Mouse (Mus musculus) spleen, postnatal 14 days (tissue): ENCODE data around the gene Cradd.

Source experiments
- DNase-seq, 2 experiments: peaks; one replicate each; pipeline ENCODE4 v3.0.0; 2021 to 2022; ENCODE audit warnings: low spot score in 2 of 2

The Cradd gene

DNA sequence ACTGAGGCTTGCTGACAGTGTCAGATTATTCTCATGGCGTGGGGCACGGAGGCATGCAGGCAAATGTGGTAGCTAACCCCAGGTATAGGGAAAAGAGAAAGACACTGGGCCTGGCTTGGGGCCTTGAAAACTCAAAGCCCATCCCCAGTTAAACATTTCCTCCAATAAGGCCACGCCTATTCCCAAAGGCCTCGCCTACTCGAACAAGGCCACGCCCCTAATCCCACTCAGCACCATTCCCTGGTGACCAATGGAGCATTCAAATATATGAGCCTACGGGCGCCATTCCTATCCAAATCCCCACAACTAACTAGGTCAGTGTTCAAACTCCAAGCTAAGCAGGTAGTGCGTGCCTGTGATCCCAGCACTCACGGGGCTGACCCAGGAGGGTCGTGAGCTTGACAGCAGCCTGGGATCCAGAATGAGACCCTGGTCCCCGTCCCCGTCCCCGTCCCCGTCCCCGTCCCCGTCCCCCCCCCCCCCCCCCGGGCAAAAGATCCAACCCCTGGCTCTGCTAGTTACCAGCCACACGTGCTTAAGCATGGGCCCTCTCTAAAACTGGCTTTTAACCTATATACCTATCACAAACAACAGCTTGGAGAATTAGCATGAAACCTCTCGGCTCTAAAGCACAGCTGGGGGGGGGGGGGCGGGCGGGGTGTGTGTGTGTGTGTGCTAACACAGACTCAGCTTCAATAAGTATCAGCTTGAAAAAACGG, 78.8 kb downstream of the Cradd start:
- no peak for DNase-seq

DNA sequence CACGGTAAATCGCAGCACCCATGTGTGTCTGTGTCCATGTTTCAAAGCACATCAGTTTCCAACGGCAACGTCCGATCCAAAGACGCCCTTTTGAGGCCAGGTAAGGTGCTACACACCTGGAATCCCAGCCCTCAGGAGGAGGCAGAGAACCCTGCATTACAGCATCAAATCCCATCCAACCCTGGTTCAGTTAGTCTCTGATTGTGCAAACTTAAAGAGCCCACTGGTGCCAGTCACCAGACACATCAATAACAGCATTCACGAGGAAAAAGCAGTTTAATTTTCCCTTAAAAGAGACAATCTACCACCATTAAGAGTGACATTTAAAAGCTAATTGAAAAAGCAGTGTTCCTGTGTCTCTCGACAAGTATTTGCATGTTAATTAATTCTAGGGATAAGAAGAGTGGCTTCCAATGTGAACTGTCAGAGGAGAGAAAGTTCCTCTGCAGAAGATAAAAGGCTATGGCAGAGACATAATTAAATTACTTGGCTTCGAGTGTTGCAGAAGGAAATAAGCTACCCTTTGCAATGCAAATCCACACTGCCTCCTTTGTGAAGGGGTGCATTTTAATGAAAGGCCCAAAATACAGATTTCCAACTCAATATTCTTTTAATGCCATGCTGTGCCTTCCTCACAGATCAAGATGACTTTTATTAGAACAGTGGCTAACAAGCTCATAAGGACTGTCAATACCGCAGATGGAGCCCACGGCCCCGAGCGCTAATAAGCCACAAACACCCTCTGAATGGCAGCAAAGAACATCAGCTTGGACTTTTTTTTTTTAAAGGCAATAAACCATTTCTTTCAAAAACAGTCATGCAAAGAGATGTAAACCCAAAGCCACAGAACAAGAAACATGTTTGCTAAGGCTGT, 84.5 kb downstream of the Cradd start:
- no peak for DNase-seq

DNA sequence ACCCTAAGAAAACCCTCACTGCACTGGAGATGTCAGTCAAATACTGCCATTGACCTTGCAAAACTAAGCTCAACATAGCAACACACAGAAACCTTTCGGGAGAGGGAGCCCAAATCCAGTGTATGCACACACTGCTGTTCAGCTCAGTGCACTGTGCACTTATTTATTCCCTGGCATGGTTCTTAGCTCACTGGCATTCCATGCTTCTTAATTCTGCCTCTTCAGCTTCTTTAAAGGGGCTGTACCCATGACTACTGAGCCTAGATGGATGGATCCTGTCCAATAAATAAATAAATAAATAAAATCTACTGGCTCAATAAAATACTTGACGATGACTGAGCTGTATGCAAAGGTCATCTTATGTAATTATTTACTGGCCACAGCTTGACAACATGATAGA, 85.3 kb downstream of the Cradd start:
- DNase-seq = no peak

DNA sequence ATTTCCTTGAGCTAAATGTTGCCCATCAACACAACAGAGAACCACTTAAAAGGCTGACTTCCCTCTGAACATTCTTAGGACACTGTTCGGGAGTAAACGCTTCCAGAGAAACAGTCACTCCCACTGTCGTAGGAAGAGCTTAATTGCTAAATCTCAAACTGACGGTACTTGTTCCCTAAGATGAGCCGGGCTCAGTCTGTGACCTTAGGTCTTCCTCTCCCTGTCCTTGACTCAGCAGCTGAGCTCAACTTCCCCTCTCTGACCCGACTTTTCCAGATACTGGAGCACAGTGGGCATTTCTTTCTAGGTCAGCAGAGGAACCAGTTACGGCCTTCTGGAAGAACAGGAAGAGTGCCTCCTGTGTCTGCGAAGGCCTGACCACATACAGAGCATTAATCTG, 87.7 kb downstream of the Cradd start:
- no peak for DNase-seq

DNA sequence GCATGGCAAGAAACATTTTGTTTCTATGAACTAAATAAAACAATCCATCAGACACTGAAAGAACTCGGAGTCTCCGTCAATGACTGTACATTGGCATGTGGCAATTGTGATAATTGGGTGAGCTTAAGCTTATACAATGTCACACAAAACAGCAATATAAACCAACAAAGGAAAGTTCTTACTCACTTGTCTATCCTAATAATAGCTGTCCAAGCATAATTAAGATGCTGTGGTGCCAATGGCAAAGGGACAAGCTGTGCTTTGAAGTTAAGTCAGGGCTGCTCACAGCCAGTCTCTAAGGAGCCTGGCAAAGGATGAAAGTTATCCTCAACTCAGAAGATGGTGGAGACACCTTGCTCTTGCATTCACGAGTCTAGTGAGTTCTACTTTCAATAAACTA, 89.3 kb downstream of the Cradd start:
- DNase-seq = no peak

DNA sequence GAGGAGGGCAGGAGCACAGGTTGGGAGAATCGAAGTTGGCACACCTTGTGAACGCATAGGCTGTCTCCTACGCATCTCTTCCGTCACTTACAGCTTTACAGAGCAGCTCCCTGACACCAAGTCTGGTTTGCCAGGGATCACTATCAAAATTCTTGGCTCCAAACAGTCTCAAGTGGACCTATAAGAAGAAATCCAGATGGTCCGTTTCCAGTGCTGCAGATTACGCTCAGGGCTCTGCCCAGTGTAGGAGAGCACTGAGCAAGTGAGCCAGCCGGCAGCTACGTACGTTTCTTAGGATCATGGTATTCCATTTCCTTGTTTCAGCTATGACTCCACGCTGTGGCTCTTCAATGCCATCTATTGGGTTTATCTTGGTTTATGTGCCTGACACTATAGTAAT, 90.9 kb downstream of the Cradd start:
- DNase-seq = no peak

- no peak for DNase-seq
Measured at GRCm38 (mm10) chr10:95232554-95232953, 91.4 kb downstream of the Cradd start.

GRCm38 (mm10) chr10:95228192-95228591, 95.7 kb downstream of the Cradd start:
- DNase-seq = no peak

- no peak for DNase-seq
Measured at GRCm38 (mm10) chr10:95227590-95227989, 96.3 kb downstream of the Cradd start.

GRCm38 (mm10) chr10:95226772-95227171, 97.2 kb downstream of the Cradd start:
- DNase-seq = no peak

GRCm38 (mm10) chr10:95225006-95225405, 98.9 kb downstream of the Cradd start:
- DNase-seq = no peak

DNA sequence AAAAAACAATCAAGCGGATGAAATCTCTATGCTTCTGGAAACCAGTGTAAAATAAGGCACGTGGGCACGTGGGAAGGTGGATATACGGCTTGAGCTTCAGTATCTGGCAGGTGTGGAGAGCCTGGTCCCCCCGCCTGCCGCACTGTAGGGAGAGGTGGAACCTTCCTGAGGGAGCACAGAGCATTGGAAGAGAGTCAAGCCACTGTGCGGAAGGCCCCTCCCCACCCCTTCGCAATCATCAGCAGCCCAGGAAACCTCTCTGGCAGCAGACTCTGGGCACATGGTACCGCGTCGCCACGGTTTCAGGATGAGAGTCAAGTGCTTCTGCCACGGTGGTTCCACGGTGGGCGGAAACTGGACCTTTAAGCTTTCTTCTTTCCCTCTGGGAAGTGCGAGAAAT, 100.7 kb downstream of the Cradd start:
- DNase-seq = no peak

DNA sequence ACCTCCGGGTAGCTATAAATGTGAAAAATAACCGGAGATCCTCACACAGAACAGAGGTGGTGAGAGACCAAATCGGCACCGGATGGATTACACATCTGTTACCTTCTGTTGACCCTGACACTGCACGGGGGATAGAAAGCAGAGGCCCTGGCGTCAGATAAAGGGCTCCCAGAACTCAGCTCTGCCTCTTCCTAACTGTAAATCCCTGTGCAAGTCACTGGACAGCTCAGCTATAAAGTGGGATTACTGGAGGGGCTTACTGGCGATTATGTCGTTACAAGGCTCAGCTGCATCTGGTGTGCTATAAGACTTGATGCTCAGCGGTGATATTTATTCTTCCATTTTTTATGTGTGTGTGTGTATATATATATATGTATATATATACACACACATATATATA, 102.0 kb downstream of the Cradd start:
- no peak for DNase-seq

GRCm38 (mm10) chr10:95220536-95220935, 103.4 kb downstream of the Cradd start:
- no peak for DNase-seq

- DNase-seq = no peak
Measured at GRCm38 (mm10) chr10:95218683-95219060, 105.3 kb downstream of the Cradd start.

DNA sequence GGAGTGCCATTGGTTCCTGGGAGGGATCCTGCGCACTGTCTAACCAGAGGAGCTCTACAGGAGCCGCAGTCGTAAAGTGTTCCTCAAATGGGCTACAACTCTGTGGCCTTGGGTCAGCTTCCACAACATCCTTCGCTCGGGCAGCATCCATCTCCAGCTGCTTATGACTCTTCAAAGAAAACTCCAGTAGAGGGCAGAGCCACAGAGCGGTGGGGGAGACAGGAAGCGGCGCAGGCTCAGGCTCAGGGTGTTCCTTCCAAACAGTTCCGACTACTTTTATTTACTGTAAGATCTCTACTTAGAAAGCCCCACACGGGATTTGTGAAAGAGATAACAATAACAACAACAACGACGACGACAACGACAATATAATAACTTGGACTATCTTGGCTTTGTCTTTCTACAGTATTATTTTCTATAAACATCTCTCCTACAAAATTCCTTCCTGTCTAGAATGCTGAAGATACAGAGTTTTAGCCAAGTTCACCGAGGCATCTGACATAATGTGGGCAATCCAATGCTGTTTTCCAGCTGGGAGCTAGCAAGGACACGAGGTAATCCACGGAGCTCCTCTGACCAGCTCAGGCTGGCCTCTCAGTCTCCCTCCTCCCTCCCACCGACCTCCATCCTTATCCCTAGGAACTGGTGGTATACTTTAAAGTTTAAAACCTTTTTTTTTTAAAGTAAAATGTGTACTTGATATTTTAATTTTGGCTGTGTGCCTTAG, 105.8 kb downstream of the Cradd start:
- DNase-seq = no peak

DNA sequence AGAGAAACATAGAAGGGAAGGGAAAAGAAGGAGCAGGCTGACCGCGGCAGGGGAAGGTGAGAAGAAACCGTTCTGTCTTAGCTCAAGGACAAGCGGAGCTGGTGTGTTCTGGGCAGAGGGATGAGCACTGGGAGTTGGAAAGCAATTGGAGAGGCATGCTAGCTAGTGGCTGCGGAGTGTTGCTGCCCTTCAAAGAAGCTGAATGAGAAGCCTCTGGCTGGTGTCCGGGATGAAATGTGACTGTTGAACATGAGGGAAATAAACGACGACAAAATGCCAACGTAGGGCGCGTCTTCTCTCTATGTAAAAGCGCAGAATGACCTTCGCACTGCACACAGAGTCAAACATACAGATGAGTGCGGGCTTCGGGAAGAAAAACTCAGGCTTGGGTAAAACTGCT, 108.6 kb downstream of the Cradd start:
- no peak for DNase-seq

DNA sequence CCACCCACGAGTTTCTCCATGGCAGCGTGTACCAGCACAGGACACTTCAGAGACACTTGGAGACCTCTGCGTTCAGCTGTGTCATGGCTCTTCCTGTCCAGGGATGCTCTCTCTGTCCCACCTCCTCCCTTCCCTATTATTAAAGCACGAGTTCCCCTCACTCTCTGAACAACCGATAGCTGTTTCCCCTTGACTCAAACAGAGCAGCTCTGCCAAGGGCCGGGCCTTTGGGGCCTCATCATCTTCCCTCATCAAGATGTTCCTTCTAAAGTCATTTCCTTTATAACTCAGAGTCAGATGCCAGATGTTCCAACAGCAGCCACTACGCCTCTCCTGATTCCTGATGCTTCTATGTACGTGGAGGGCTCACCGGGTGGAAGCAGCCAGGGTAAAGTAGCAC, 110.1 kb downstream of the Cradd start:
- no peak for DNase-seq

DNA sequence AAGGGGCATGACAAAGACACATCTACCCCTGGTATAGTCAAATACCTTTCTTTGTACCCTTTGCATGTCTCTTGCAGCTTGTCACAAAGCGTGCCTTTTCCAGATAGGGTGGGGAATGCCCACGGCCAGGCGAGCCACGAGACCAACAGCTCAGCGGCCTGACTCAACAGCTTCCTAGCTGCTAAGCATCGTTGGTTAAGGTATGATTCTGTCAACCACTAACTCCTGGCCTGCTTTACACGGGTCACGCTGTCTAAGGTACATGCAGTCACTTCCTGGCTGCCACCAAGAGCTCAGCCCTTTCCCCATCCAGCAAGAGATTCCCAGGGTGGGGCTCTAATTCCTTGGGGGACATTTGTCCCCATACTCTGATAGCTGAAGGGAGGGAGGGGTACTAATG, 110.6 kb downstream of the Cradd start:
- no peak for DNase-seq

DNA sequence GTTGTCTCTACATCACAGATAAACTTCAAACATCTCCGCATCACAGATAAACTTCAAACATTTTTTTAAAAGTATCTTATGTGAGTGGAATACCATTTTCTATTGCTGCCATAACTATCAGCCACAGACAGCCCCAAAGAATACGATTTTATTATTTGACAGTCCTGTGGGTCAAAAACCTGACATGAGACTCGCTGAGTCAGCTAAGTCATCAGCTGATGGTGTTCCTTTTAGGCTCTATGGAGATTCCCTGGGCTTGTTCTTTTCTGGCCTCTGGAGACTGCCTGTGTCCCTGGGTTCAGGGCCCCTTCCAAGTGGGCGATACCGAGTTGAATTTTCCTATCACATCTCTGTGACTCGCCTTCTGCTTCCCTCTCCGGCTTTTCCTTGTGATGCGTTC, 112.3 kb downstream of the Cradd start:
- no peak for DNase-seq

- no peak for DNase-seq
Measured at GRCm38 (mm10) chr10:95210664-95211372, 113.1 kb downstream of the Cradd start.

- DNase-seq = no peak
Measured at GRCm38 (mm10) chr10:95210167-95210566, 113.8 kb downstream of the Cradd start.
